Mouse (Mus musculus) heart, postnatal 0 days (tissue): Measurements from ENCODE around the gene Exoc3l2.

Source experiments
- CTCF ChIP-seq: IDR thresholded peaks from 2 replicates; pipeline ENCODE4 v1.5.1; 2016; ENCODE audit warnings: antibody characterized with exemption, control low read depth, low read depth
- EP300 ChIP-seq: IDR thresholded peaks from 2 replicates; pipeline ENCODE4 v1.6.1; 2016; ENCODE audit warnings: antibody characterized with exemption, low read depth

GRCm38 (mm10) chr7:19534676-19535075 is 71.5 kb downstream of the Exoc3l2 start:
- TF ChIP-seq CTCF (no peak), EP300 (no peak)
